Mouse (Mus musculus) ES-Bruce4 (cell line): ENCODE measurements around the gene Ccr8. TPM values are rescaled to one million over a fixed set of nuclear protein-coding genes. Genes with fewer than 3 reads are reported as not detected.

Experiments
- H3K27ac ChIP-seq: 2 replicates; pipeline ENCODE4 v1.5.1; 2012; ENCODE audit warnings: low read length, inconsistent platforms; ENCODE audit not compliant: insufficient read depth
- H3K27me3 ChIP-seq: 2 replicates; pipeline ENCODE4 v1.6.1; 2012; ENCODE audit warnings: mild to moderate bottlenecking, low read length, inconsistent platforms; ENCODE audit not compliant: control insufficient read depth, poor library complexity, insufficient read depth, severe bottlenecking
- H3K36me3 ChIP-seq: 2 replicates; pipeline ENCODE4 v1.6.1; 2012; ENCODE audit warnings: inconsistent platforms, mild to moderate bottlenecking, low read length, moderate library complexity; ENCODE audit not compliant: control insufficient read depth, poor library complexity, insufficient read depth, severe bottlenecking
- H3K4me1 ChIP-seq: one replicate; pipeline ENCODE4 v1.8.1; 2011; ENCODE audit warnings: low read length; ENCODE audit not compliant: control insufficient read depth, insufficient read depth
- H3K4me3 ChIP-seq: 2 replicates; pipeline ENCODE4 v1.5.1; 2011; ENCODE audit warnings: low read depth, mild to moderate bottlenecking, low read length
- H3K9ac ChIP-seq: 2 replicates; pipeline ENCODE4 v1.6.1; 2012; ENCODE audit warnings: low read depth, mild to moderate bottlenecking, inconsistent platforms; ENCODE audit not compliant: poor library complexity, severe bottlenecking
- H3K9me3 ChIP-seq: replicated peaks from 2 replicates; pipeline ENCODE4 v1.6.1; 2012; ENCODE audit warnings: mild to moderate bottlenecking, low read length, inconsistent platforms; ENCODE audit not compliant: control insufficient read depth, poor library complexity, insufficient read depth, severe bottlenecking
- CTCF ChIP-seq: IDR thresholded peaks from one replicate; pipeline ENCODE4 v1.8.1; 2011; ENCODE audit warnings: low read depth, low read length
- EP300 ChIP-seq: IDR thresholded peaks from 2 replicates; pipeline ENCODE4 v1.6.1; 2011; ENCODE audit warnings: low read depth, low read length; ENCODE audit not compliant: insufficient read depth
- POLR2A ChIP-seq: IDR thresholded peaks from one replicate; pipeline ENCODE4 v1.8.1; 2011; ENCODE audit warnings: low read length; ENCODE audit not compliant: insufficient read depth
- polyA plus RNA-seq: library from polyadenylated mRNA; stranded (reverse); fragments of >200 nt; gene quantifications from 2 replicates; pipeline ENCODE4 v1.2.4, GENCODE M21; 2011; ENCODE audit warnings: low read depth; ENCODE audit not compliant: missing spikeins, insufficient read depth, insufficient read length

Gene Ccr8
- polyA plus RNA-seq, 1 experiment: not detected

DNA sequence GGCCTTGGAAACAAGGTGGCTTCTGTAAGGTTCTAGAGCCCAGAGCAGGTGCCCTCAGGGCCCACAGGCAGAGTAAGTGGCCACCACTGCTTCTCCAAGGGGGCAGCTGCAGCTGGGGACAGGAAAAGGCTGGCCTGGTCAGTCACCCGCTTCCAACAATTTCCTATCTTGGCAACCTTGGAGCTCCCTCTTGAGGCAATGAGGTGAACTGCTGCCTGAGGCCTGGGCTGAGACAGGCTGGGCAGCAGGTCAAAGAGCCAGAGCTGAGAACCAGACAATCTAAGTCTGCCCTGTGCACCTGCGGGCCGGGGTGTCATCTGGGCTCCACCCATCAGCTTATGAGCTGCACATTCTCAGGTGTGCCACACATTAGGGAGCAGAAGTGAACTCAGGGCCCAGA, 18.7 kb upstream of the Ccr8 start:
- no peaks in the 10 kb centered on the region for H3K27me3 ChIP-seq
- no peaks in the 10 kb centered on the region for H3K36me3 ChIP-seq
- peak; percentile 89 for TF ChIP-seq CTCF
- no peak for TF ChIP-seq EP300
- H3K4me3 ChIP-seq: no peak overlapping the region
- H3K9ac ChIP-seq: no peak overlapping the region
- H3K9me3 ChIP-seq: no peaks in the 10 kb centered on the region
- H3K4me1 ChIP-seq: no peaks in the 10 kb centered on the region
- H3K27ac ChIP-seq: no peak overlapping the region

- Histone ChIP-seq H3K4me1 (no peaks in the 10 kb centered on the region), H3K9ac (no peak overlapping the region), H3K27ac (no peak overlapping the region), H3K36me3 (no peaks in the 10 kb centered on the region), H3K4me3 (no peak overlapping the region), H3K27me3 (no peaks in the 10 kb centered on the region), H3K9me3 (no peaks in the 10 kb centered on the region)
- no peak for TF ChIP-seq POLR2A
- TF ChIP-seq CTCF: no peak
- TF ChIP-seq EP300: no peak
These were observed 17.4 kb upstream of the Ccr8 start for GRCm38 (mm10) chr9:120074516-120074915.

DNA sequence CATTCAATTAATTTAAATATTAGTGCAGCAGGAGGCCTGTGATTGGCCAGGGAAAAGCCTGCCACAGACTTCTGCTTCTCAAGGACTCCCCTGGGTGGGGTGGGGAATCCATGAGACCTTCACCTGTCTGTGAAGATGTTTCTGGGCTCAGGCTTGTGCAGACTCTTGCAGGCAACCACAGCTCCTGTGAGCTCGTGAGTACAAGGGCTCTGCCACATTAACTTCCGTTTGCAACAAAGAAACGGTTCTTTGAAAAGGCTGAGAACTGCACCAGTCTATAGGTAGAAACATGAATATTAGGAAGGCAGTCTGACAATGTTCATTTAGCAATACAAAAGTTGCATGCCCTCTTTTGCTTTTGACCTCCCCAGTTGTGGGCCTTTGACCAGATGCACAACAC, 13.7 kb upstream of the Ccr8 start:
- no peaks in the 10 kb centered on the region for H3K4me1 ChIP-seq
- H3K36me3 ChIP-seq: no peaks in the 10 kb centered on the region
- no peaks in the 10 kb centered on the region for H3K27me3 ChIP-seq

DNA sequence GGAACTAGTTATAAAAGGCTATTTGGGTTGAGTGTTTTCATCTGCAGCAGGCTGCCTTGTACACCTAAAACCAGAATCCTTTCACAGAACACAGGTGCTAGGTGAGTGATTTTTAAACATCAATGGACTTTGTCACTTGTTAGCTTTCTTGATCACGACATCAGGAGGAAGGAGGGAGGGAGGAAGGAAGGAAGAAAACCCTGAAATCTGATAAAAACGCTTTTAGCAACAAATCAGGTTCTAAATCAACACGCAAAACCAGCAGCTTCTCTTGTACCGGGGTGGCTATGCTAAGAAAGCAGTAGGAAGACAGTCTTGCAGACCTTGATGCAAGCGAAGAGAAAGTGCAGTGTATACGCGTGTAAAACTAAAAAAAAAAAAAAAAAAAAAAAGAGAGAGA, 12.0 kb upstream of the Ccr8 start:
- Histone ChIP-seq H3K9me3 (0 out of 2 replicates have a peak, but pooled peaks cover 4% of the 10 kb centered on the region), H3K27me3 (no peaks in the 10 kb centered on the region), H3K4me1 (no peaks in the 10 kb centered on the region), H3K27ac (no peak overlapping the region), H3K9ac (no peak overlapping the region), H3K4me3 (no peak overlapping the region), H3K36me3 (no peaks in the 10 kb centered on the region)
- TF ChIP-seq EP300 (no peak), POLR2A (no peak), CTCF (no peak)

More for the DNA sequence above, 13.7 kb upstream of the Ccr8 start:
- H3K4me3 ChIP-seq: no peak overlapping the region
- no peak for TF ChIP-seq CTCF
- TF ChIP-seq POLR2A: no peak
- no peak for TF ChIP-seq EP300
- no peak overlapping the region for H3K27ac ChIP-seq
- H3K9me3 ChIP-seq: 0 out of 2 replicates have a peak, but pooled peaks cover 4% of the 10 kb centered on the region
- no peak overlapping the region for H3K9ac ChIP-seq

- TF ChIP-seq CTCF (peak; percentile 47), POLR2A (no peak)
- Histone ChIP-seq H3K4me3 (no peak overlapping the region), H3K9me3 (0 out of 2 replicates have a peak, but pooled peaks cover 4% of the 10 kb centered on the region), H3K27me3 (no peaks in the 10 kb centered on the region), H3K9ac (no peak overlapping the region), H3K36me3 (no peaks in the 10 kb centered on the region), H3K4me1 (no peaks in the 10 kb centered on the region), H3K27ac (no peak overlapping the region)
These were observed 11.3 kb upstream of the Ccr8 start for GRCm38 (mm10) chr9:120080546-120081108.

DNA sequence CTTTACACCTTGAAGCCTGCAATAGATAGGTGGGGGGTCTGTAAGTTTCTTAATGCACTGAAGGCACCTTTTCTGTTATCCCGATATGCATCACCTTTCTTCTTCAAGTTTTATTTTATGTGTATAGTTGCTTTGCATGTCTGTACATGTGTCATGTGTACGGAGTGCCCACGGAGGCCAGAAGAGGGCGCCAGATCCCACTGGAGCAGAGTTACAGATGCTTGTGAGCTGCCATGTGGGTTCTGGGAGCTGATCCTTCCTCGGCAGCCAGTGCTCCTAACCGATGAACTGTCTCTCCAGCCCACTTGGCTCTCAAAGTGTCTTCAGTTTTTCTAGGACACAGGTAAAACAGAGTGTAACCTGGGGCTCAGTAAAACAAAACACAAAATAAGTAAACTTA, 10.7 kb upstream of the Ccr8 start:
- 0 out of 2 replicates have a peak, but pooled peaks cover 4% of the 10 kb centered on the region for H3K9me3 ChIP-seq
- H3K4me1 ChIP-seq: no peaks in the 10 kb centered on the region
- H3K27me3 ChIP-seq: no peaks in the 10 kb centered on the region
- H3K27ac ChIP-seq: no peak overlapping the region
- H3K36me3 ChIP-seq: no peaks in the 10 kb centered on the region
- no peak overlapping the region for H3K4me3 ChIP-seq
- TF ChIP-seq POLR2A: no peak
- 0 out of 2 replicates have a peak, but pooled peaks have one; percentile 26 for TF ChIP-seq EP300
- peak; percentile 76 for TF ChIP-seq CTCF
- no peak overlapping the region for H3K9ac ChIP-seq
